Mouse (Mus musculus) hindbrain, postnatal 0 days (tissue): ENCODE data around the gene Zfp791. TPM values are rescaled to one million over a fixed set of nuclear protein-coding genes. Genes with fewer than 3 reads are reported as not detected.
"Not testable (repeated sequence)": the region's sequence is repeated elsewhere in the genome, so short reads cannot be mapped to it uniquely, and the experiment has no call there.

ENCODE experiments used
- ATAC-seq: fragments of 200-750 bp; cut with Nextera tagmentation; 2 replicates; pipeline ENCODE4 v1.8.0; 2017; ENCODE audit warnings: mild to moderate bottlenecking, moderate TSS enrichment, moderate library complexity
- DNase-seq: peaks from one replicate; pipeline ENCODE4 v3.0.0-alpha.2; 2015; ENCODE audit warnings: low spot score
- H3K27ac ChIP-seq: fragments of 300-500 bp; sonication (generic); 2 replicates; pipeline ENCODE4 v1.5.1; 2014; ENCODE audit warnings: mild to moderate bottlenecking
- H3K27me3 ChIP-seq: fragments of 300-500 bp; sonication (generic); 2 replicates; pipeline ENCODE4 v1.6.1; 2014; ENCODE audit warnings: low read length, mixed read lengths; ENCODE audit not compliant: insufficient read depth
- H3K36me3 ChIP-seq: fragments of 300-500 bp; sonication (generic); 2 replicates; pipeline ENCODE4 v1.6.1; 2014; ENCODE audit warnings: low read length, mixed read lengths; ENCODE audit not compliant: insufficient read depth
- H3K4me1 ChIP-seq: fragments of 300-500 bp; sonication (generic); 2 replicates; pipeline ENCODE4 v1.6.1; 2014; ENCODE audit warnings: antibody characterized with exemption, low read length, mixed read lengths; ENCODE audit not compliant: insufficient read depth
- H3K4me2 ChIP-seq: fragments of 300-500 bp; sonication (generic); 2 replicates; pipeline ENCODE4 v1.6.1; 2014; ENCODE audit warnings: low read depth, mild to moderate bottlenecking, low read length, moderate library complexity, mixed read lengths
- H3K4me3 ChIP-seq: fragments of 300-500 bp; sonication (generic); 2 replicates; pipeline ENCODE4 v1.5.1; 2014; ENCODE audit warnings: low read length
- H3K9ac ChIP-seq: fragments of 300-500 bp; sonication (generic); replicated peaks from 2 replicates; pipeline ENCODE4 v1.6.1; 2014; ENCODE audit warnings: mild to moderate bottlenecking, low read length, moderate library complexity, mixed read lengths
- H3K9me3 ChIP-seq: fragments of 300-500 bp; sonication (generic); 2 replicates; pipeline ENCODE4 v1.6.1; 2016; ENCODE audit warnings: low read length, mixed read lengths
- CTCF ChIP-seq: IDR thresholded peaks from 2 replicates; pipeline ENCODE4 v1.5.1; 2016; ENCODE audit warnings: antibody characterized with exemption, control low read depth, low read depth
- WGBS: fragments of 180-500 bp; shearing (Covaris S2); extraction: QIAGEN DNeasy Blood & Tissue Kit; methylation state at CpG from one replicate; pipeline ENCODE4 v1.1.7; 2014; 5-methylcytosine and 5-hydroxymethylcytosine counted together
- polyA plus RNA-seq: library from polyadenylated mRNA; unstranded; fragments of >200 nt; fragmentation: Nextera tagmentation; extraction: Ambion mirVana; gene quantifications from 2 replicates; pipeline ENCODE4 v1.2.1, GENCODE M21; 2015
- total RNA-seq: library from RNA; depleted of rRNA; stranded (reverse); fragments of >200 nt; gene quantifications from 2 replicates; pipeline ENCODE4 v1.2.3, GENCODE M21; 2014; rRNA removed

Gene Zfp791
- total RNA-seq (1.5 and 2.4 TPM in 2 replicates), polyA plus RNA-seq (2.4 and 2.5 TPM in 2 replicates)

GRCm38 (mm10) chr8:85122995-85123394 lies at the start of gene Zfp791:
Gene Zfp791, minus strand, starts transcription at chr8:85123095.
- Histone ChIP-seq H3K9me3 (no peaks in the 10 kb centered on the region), H3K36me3 (no peaks in the 10 kb centered on the region), H3K4me3 (no peak within 1 kb of the TSS), H3K9ac (no peak within 1 kb of the TSS), H3K4me2 (no peak within 1 kb of the TSS), H3K27ac (no peak within 1 kb of the TSS), H3K27me3 (no peaks in the 10 kb centered on the region), H3K4me1 (no peaks in the 10 kb centered on the region)
- TF ChIP-seq CTCF: no peak
- WGBS: 79% methylated on average over 3 of the region's 3 CpGs
- DNase-seq (no peak), ATAC-seq (no peak)

DNA sequence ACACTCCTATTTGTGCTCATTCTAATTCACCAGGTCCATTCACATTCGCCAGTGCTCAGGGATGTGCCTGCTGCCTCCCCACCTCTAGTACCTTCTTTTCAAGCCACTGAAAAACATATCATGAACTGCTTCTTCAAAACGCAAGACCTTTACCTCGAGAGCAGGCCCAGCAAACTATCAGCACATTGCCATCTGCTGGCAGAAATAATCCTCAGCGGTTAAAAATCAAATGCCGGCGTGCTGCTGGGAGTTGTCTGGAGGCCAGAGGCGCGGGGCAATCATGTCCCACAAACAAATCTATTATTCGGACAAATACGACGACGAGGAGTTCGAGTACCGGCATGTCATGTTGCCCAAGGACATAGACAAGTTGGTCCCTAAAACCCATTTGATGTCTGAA lies 48.4 kb upstream of the Zfp791 start:
- peak; percentile 65 for DNase-seq
- Histone ChIP-seq H3K27ac (no peak overlapping the region), H3K4me1 (no peaks in the 10 kb centered on the region), H3K9ac (no peak overlapping the region), H3K27me3 (no peaks in the 10 kb centered on the region), H3K4me2 (no peak overlapping the region), H3K4me3 (no peak overlapping the region), H3K9me3 (no peaks in the 10 kb centered on the region), H3K36me3 (no peaks in the 10 kb centered on the region)
- no peak for ATAC-seq
- TF ChIP-seq CTCF: peak; percentile 70
- WGBS: 28% methylated on average over 14 of the region's 14 CpGs

GRCm38 (mm10) chr8:85151624-85152023 lies 28.7 kb upstream of the Zfp791 start, which contains the start of gene Cks1brt:
Gene Cks1brt, plus strand, starts transcription at chr8:85151924.
- H3K4me1 ChIP-seq: no peaks in the 10 kb centered on the region
- ATAC-seq: no peak
- H3K9me3 ChIP-seq: peaks cover 20% of the 10 kb centered on the region
- no peak within 1 kb of the TSS for H3K9ac ChIP-seq
- H3K36me3 ChIP-seq: no peaks in the 10 kb centered on the region
- TF ChIP-seq CTCF: no peak
- WGBS: 91% methylated on average over 3 of the region's 3 CpGs
- no peaks in the 10 kb centered on the region for H3K27me3 ChIP-seq
- no peak within 1 kb of the TSS for H3K27ac ChIP-seq
- no peak within 1 kb of the TSS for H3K4me2 ChIP-seq
- no peak for DNase-seq
- H3K4me3 ChIP-seq: no peak within 1 kb of the TSS

DNA sequence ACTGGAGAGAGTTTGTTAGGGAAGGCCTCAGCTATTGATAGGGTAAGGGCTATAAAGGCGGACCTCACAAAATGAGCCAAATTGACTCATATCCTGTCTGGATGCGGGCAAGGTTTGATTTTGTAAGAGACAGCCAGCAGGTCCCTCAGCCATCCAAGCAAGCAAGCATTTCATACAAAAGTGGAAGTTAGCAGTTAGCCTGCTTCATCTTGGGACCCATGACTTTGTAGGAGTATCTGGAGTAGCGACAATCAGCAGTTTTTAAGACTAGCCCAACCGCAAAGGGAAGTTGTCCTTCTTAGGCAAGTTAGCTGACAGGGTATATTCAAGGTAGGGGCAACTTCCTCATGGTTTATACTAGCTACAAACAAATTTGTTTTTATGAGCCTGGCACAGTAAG lies 19.6 kb upstream of the Zfp791 start:
- TF ChIP-seq CTCF: no peak
- H3K27me3 ChIP-seq: no peaks in the 10 kb centered on the region
- no peak overlapping the region for H3K4me2 ChIP-seq
- no peak overlapping the region for H3K9ac ChIP-seq
- no peaks in the 10 kb centered on the region for H3K4me1 ChIP-seq
- H3K9me3 ChIP-seq: peaks cover 6% of the 10 kb centered on the region; the same call in 1 of the 2 replicates
- no peak for ATAC-seq
- DNase-seq: no peak
- no peak overlapping the region for H3K4me3 ChIP-seq
- 95% methylated on average over 4 of the region's 4 CpGs for WGBS
- no peaks in the 10 kb centered on the region for H3K36me3 ChIP-seq
- H3K27ac ChIP-seq: no peak overlapping the region

- H3K4me3 ChIP-seq, DNase-seq, H3K4me2 ChIP-seq, H3K27me3 ChIP-seq, ATAC-seq, H3K27ac ChIP-seq, H3K4me1 ChIP-seq, H3K36me3 ChIP-seq, H3K9ac ChIP-seq, H3K9me3 ChIP-seq: not testable (repeated sequence)
- WGBS: 89% methylated on average over 2 of the region's 2 CpGs
These were observed 12.8 kb upstream of the Zfp791 start for GRCm38 (mm10) chr8:85135690-85136089.

DNA sequence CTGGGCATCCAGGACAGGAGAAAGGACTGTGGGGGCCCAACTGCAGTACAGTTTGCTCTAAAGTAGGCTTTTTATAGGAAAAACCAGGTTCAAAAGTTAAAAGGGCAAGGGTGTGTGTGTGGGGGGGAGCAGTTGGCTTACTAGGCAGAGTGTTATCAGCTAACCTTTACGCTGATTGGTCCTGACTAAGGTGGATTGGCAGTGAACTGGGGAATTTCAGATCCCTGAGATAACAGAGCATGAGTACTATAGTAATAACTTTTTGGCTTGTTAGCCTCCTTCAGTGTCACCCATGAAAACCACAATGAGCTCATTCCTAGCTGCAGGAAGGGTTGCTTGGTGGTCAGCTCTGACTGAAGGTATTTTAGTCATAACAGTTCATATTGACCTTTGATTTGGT lies 9.4 kb upstream of the Zfp791 start:
- Histone ChIP-seq H3K4me3 (no peak overlapping the region), H3K36me3 (no peaks in the 10 kb centered on the region), H3K9ac (no peak overlapping the region), H3K9me3 (no peaks in the 10 kb centered on the region), H3K27ac (no peak overlapping the region), H3K4me2 (no peak overlapping the region), H3K27me3 (no peaks in the 10 kb centered on the region), H3K4me1 (no peaks in the 10 kb centered on the region)
- no peak for TF ChIP-seq CTCF
- DNase-seq (no peak), ATAC-seq (no peak)
- WGBS: 93% methylated on average over 1 of the region's 1 CpGs

- DNase-seq (no peak), ATAC-seq (no peak)
- H3K4me1 ChIP-seq: no peaks in the 10 kb centered on the region
- no peaks in the 10 kb centered on the region for H3K27me3 ChIP-seq
- H3K27ac ChIP-seq: no peak overlapping the region
- H3K4me3 ChIP-seq: no peak overlapping the region
- WGBS: 92% methylated on average over 8 of the region's 8 CpGs
- no peak overlapping the region for H3K9ac ChIP-seq
- H3K4me2 ChIP-seq: no peak overlapping the region
- no peaks in the 10 kb centered on the region for H3K9me3 ChIP-seq
- no peaks in the 10 kb centered on the region for H3K36me3 ChIP-seq
- TF ChIP-seq CTCF: no peak
These were observed 796 bp upstream of the Zfp791 start for GRCm38 (mm10) chr8:85123691-85124090.

- ATAC-seq, H3K9ac ChIP-seq, H3K36me3 ChIP-seq, H3K4me2 ChIP-seq, H3K4me3 ChIP-seq, H3K4me1 ChIP-seq, H3K27me3 ChIP-seq, H3K27ac ChIP-seq, DNase-seq, H3K9me3 ChIP-seq: not testable (repeated sequence)
- 81% methylated on average over 5 of the region's 5 CpGs for WGBS
These were observed 2.6 kb downstream of the Zfp791 start for GRCm38 (mm10) chr8:85120251-85120650.
